8 mouse cellular contexts compared by ENCODE assay signal in genomic region chr2:168205265-168205664, GRCm38 (mm10). TPM values are rescaled to one million over a fixed set of nuclear protein-coding genes. Genes with fewer than 3 reads are reported as not detected.
DNase-seq lines count a peak whose midpoint lies in the region; ATAC-seq lines count a peak whose summit lies in the region.

No protein-coding gene starts in this region.

- peak; percentile 89 to 97 for DNase-seq in adrenal gland, adult (ENCODE audit: inconsistent age in 2 of 2, low spot score in 1 of 2)
- peak; percentile 97 for DNase-seq in embryo, embryonic 10.5 days (ENCODE audit: low spot score)
- peak; percentile 89 for DNase-seq in gastrocnemius, postnatal 14 days
- DNase-seq in left cerebral cortex, postnatal 10 days (ENCODE audit: extremely low spot score in 1 of 2, low spot score in 2 of 2): peak; percentile 92 to 95
- DNase-seq in right cerebral cortex, postnatal 25 days: peak; percentile 87
- DNase-seq in urinary bladder, postnatal 4 days (ENCODE audit: low spot score in 2 of 2): peak; percentile 82 to 91

- intact Hi-C loops in gastrocnemius, postnatal 14 days (cut with DNase I; ENCODE audit: low total_unique reads): no loop called here
- intact Hi-C loops in left cerebral cortex, postnatal 10 days (cut with DNase I): loop anchor here (2.0 kb wide), 1 partner anchor 76 kb away; no protein-coding TSS in a partner anchor

- peak; percentile 69 for ATAC-seq in inflammation-experienced regulatory T-cells, adult 6 months
- peak; percentile 70 for ATAC-seq in megakaryocyte-erythroid progenitor cell, adult 5-6 weeks (replicated peaks; ENCODE audit: low FRiP score, low TSS enrichment, poor library complexity, severe bottlenecking)

RNA-seq across cellular contexts. Expression of gene Adnp, which starts 1.6 kb away (rescaled TPM):
- 10 to 100 TPM; 19.4 to 23.0 TPM for total RNA-seq in gastrocnemius, postnatal 14 days (2021)
- 1 to 10 TPM; 1.7 to 2.1 (median 1.8) TPM for polyA plus RNA-seq in inflammation-experienced regulatory T-cells, adult 6 months (2017; shearing (Covaris generic))
- total RNA-seq in left cerebral cortex, postnatal 10 days (2021): 100 to 1,000 TPM; 107 to 121 TPM
- 48.1 and 55.1 TPM in 2 replicates for total RNA-seq in megakaryocyte-erythroid progenitor cell, adult 5-6 weeks (2014; fragmentation: Nextera tagmentation)
- 1.1 TPM in 1 of 2 replicates, not detected in the other for total RNA-seq in megakaryocyte-erythroid progenitor cell, adult 5-6 weeks (2017)

RNA-seq across cellular contexts. Expression of gene Gm20716, which starts 24.9 kb away (rescaled TPM):
- 10 to 100 TPM; 10.2 to 13.0 TPM for total RNA-seq in gastrocnemius, postnatal 14 days (2021)
- 10 to 100 TPM; 20.2 to 22.3 (median 20.2) TPM for polyA plus RNA-seq in inflammation-experienced regulatory T-cells, adult 6 months (2017; shearing (Covaris generic))
- 10 to 100 TPM; 32.4 to 39.9 TPM for total RNA-seq in left cerebral cortex, postnatal 10 days (2021)
- 38.5 and 43.2 TPM in 2 replicates for total RNA-seq in megakaryocyte-erythroid progenitor cell, adult 5-6 weeks (2014; fragmentation: Nextera tagmentation)
- 35.4 and 55.3 TPM in 2 replicates for total RNA-seq in megakaryocyte-erythroid progenitor cell, adult 5-6 weeks (2017)

RNA-seq across cellular contexts. Expression of gene Dpm1, which starts 25.1 kb away (rescaled TPM):
- 10 to 100 TPM; 51.4 to 52.3 TPM for total RNA-seq in gastrocnemius, postnatal 14 days (2021)
- 100 to 1,000 TPM in 2 of 3 experiments, 10 to 100 TPM in 1; 81.9 to 112 (median 110) TPM for polyA plus RNA-seq in inflammation-experienced regulatory T-cells, adult 6 months (2017; shearing (Covaris generic))
- 10 to 100 TPM; 43.6 to 52.5 TPM for total RNA-seq in left cerebral cortex, postnatal 10 days (2021)
- total RNA-seq in megakaryocyte-erythroid progenitor cell, adult 5-6 weeks (2014; fragmentation: Nextera tagmentation): 69.5 and 95.9 TPM in 2 replicates
- 30.5 and 40.1 TPM in 2 replicates for total RNA-seq in megakaryocyte-erythroid progenitor cell, adult 5-6 weeks (2017)

RNA-seq across cellular contexts. Expression of gene Mocs3, which starts 25.2 kb away (rescaled TPM):
- total RNA-seq in gastrocnemius, postnatal 14 days (2021): 1 to 10 TPM; 4.0 to 4.7 TPM
- 1 to 10 TPM in 1 of 3 experiments, under 1 TPM in 2; 0.47 to 2.0 (median 0.48) TPM for polyA plus RNA-seq in inflammation-experienced regulatory T-cells, adult 6 months (2017; shearing (Covaris generic))
- total RNA-seq in left cerebral cortex, postnatal 10 days (2021): 10 to 100 TPM; 14.5 to 16.6 TPM
- total RNA-seq in megakaryocyte-erythroid progenitor cell, adult 5-6 weeks (2014; fragmentation: Nextera tagmentation): 4.2 and 5.6 TPM in 2 replicates
- total RNA-seq in megakaryocyte-erythroid progenitor cell, adult 5-6 weeks (2017): 1.9 and 3.8 TPM in 2 replicates

Comparison
In these comparisons a context has a peak if more than half of its experiments do, and no peak if none do; other contexts are left out.
1. Peak in every context shown above with its lines: DNase-seq and ATAC-seq.